Mouse (Mus musculus): ENCODE data around the gene Pcp4.

- no peak for TF ChIP-seq CTCF (IDR thresholded peaks at IDR 0.05; ENCODE audit: low read depth)
- no peak for TF ChIP-seq EP300 (optimal IDR thresholded peaks at IDR 0.05)
Measured at GRCm38 (mm10) chr16:96481791-96482190, 14.4 kb downstream of the Pcp4 start.
